17 mouse cellular contexts compared by ENCODE assay signal in the genomic region with DNA sequence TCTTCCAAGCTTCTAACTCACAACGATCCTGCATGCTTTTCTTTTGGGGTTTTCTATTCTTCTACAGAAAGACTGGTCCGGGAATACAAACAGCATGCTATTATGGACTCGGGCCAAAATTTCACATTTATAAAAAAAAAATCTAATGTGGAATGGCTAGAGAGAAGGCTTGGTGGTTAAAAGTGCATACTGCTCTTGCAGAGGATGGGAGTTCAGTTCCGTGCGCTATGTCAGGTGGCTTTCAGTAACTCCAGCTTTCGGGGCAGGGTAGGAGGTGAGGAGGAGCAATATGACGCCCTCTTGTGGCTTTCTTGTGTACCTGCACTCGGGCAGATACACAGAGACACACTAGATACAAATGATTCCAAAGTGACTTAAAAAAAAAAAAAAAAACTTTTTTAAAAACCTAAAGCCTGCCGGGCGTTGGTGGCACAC. TPM values are rescaled to one million over a fixed set of nuclear protein-coding genes. Genes with fewer than 3 reads are reported as not detected.
A peak's percentile ranks its signal among the peaks of the same experiment; 100 is the strongest.
DNase-seq lines count a peak whose midpoint lies in the region; ATAC-seq and TF ChIP-seq lines count a peak whose summit lies in the region.
"Had no signal": no experiment of that assay in that cellular context is flagged by ENCODE, and none has a peak within 500 bp of the region (broad histone marks: within the 10 kb centered on the region; RNA-seq: fewer than 3 reads in every experiment).

No protein-coding gene starts in this region.

- TF ChIP-seq EP300 in lung, postnatal 0 days (IDR thresholded peaks at IDR 0.05): no peak

- H3K9me3 ChIP-seq in lung, postnatal 0 days (ENCODE audit: low read length): no peaks in the 10 kb centered on the region
- H3K9me3 ChIP-seq in embryonic facial prominence, embryonic 14.5 days (ENCODE audit: control insufficient read depth, low read length): no peaks in the 10 kb centered on the region
- no peaks in the 10 kb centered on the region for H3K9me3 ChIP-seq in stomach, embryonic 16.5 days (replicated peaks; ENCODE audit: control insufficient read depth, low read length)
- no peaks in the 10 kb centered on the region for H3K9me3 ChIP-seq in neural tube, embryonic 15.5 days (replicated peaks)

- 45% methylated on average over 10 of the region's 10 CpGs for WGBS in lung, postnatal 0 days
- 36% methylated on average over 10 of the region's 10 CpGs for WGBS in embryonic facial prominence, embryonic 14.5 days
- 45% methylated on average over 10 of the region's 10 CpGs for whole genome bisulfite sequencing in stomach, embryonic 16.5 days
- WGBS in neural tube, embryonic 15.5 days: 58% methylated on average over 10 of the region's 10 CpGs

- DNase-seq in gastrocnemius, adult 2 months: no peak
- no peak for DNase-seq in gastrocnemius, adult 18-20 months (ENCODE audit: low spot score)
- DNase-seq in lung, postnatal 0 days (ENCODE audit: low spot score): no peak
- DNase-seq in lung, postnatal 14 days: no peak
- DNase-seq in embryonic facial prominence, embryonic 14.5 days (ENCODE audit: low spot score): peak; percentile 83
- no peak for DNase-seq in adrenal gland, postnatal 36 days
- DNase-seq: adrenal gland, postnatal 25 days; cerebellum, adult 11 months; heart, adult 2 months; kidney, adult 11 months; layer of hippocampus, adult 9-11 months; left cerebral cortex, postnatal 4 days; spleen, adult 18-20 months; thymus, postnatal 36 days had no signal

- ATAC-seq in lung, postnatal 0 days: no peak
- ATAC-seq in embryonic facial prominence, embryonic 14.5 days (ENCODE audit: low read depth): peak; percentile 80
- ATAC-seq in stomach, embryonic 16.5 days (ENCODE audit: insufficient read depth, low FRiP score): no peak
- ATAC-seq in neural tube, embryonic 15.5 days (ENCODE audit: low FRiP score): no peak; the same call in 1 of the 2 replicates

- no peak overlapping the region for H3K27ac ChIP-seq in gastrocnemius, adult 2 months
- no peak overlapping the region for H3K27ac ChIP-seq in lung, postnatal 0 days (ENCODE audit: low read length)
- H3K27ac ChIP-seq in embryonic facial prominence, embryonic 14.5 days (replicated peaks; ENCODE audit: low read depth, low read length): peak overlapping the region; percentile 83
- H3K27ac ChIP-seq in stomach, embryonic 16.5 days (ENCODE audit: low read length): no peak overlapping the region
- no peak overlapping the region for H3K27ac ChIP-seq in neural tube, embryonic 15.5 days (replicated peaks)
- H3K27ac ChIP-seq: heart, adult 2 months had no signal

- no peaks in the 10 kb centered on the region for H3K4me1 ChIP-seq in lung, postnatal 0 days (ENCODE audit: insufficient read depth, low read depth, low read length)
- H3K4me1 ChIP-seq in embryonic facial prominence, embryonic 14.5 days (ENCODE audit: control insufficient read depth, insufficient read depth, low read length): peaks cover 6% of the 10 kb centered on the region; the same call in 1 of the 2 replicates
- H3K4me1 ChIP-seq in stomach, embryonic 16.5 days (ENCODE audit: control insufficient read depth, insufficient read depth, low read length): 0 out of 2 replicates have a peak, but pooled peaks cover 3% of the 10 kb centered on the region
- H3K4me1 ChIP-seq in neural tube, embryonic 15.5 days: peaks cover 10% of the 10 kb centered on the region

- no peaks in the 10 kb centered on the region for H3K36me3 ChIP-seq in lung, postnatal 0 days (ENCODE audit: insufficient read depth, low read length)
- no peaks in the 10 kb centered on the region for H3K36me3 ChIP-seq in embryonic facial prominence, embryonic 14.5 days (ENCODE audit: control insufficient read depth, insufficient read depth, low read length)
- H3K36me3 ChIP-seq in stomach, embryonic 16.5 days (ENCODE audit: control insufficient read depth, insufficient read depth, low read length): no peaks in the 10 kb centered on the region
- no peaks in the 10 kb centered on the region for H3K36me3 ChIP-seq in neural tube, embryonic 15.5 days

- peak; percentile 36 for TF ChIP-seq CTCF in gastrocnemius, adult 2 months (IDR thresholded peaks at IDR 0.05)
- peak; percentile 36; the same call in 1 of the 2 replicates for TF ChIP-seq CTCF in lung, postnatal 0 days (IDR thresholded peaks at IDR 0.05)

- intact Hi-C loops in gastrocnemius, adult 2 months (cut with DNase I): no loop called here

- no peak overlapping the region for H3K4me3 ChIP-seq in gastrocnemius, adult 2 months
- no peak overlapping the region for H3K4me3 ChIP-seq in lung, postnatal 0 days (ENCODE audit: low read depth, low read length)
- H3K4me3 ChIP-seq in embryonic facial prominence, embryonic 14.5 days (ENCODE audit: low read depth, low read length): 0 out of 2 replicates have a peak overlapping the region, but pooled peaks have one; percentile 11
- H3K4me3 ChIP-seq in stomach, embryonic 16.5 days (replicated peaks; ENCODE audit: low read length): no peak overlapping the region
- no peak overlapping the region for H3K4me3 ChIP-seq in neural tube, embryonic 15.5 days (replicated peaks)
- H3K4me3 ChIP-seq: heart, adult 2 months had no signal

- H3K9ac ChIP-seq in lung, postnatal 0 days (replicated peaks; ENCODE audit: low read depth): no peak overlapping the region
- H3K9ac ChIP-seq in embryonic facial prominence, embryonic 14.5 days (ENCODE audit: low read depth, low read length): 0 out of 2 replicates have a peak overlapping the region, but pooled peaks have one; percentile 31
- H3K9ac ChIP-seq in stomach, embryonic 16.5 days (ENCODE audit: low read length): no peak overlapping the region
- H3K9ac ChIP-seq in neural tube, embryonic 15.5 days (replicated peaks): no peak overlapping the region

- no peaks in the 10 kb centered on the region for H3K27me3 ChIP-seq in lung, postnatal 0 days (replicated peaks; ENCODE audit: insufficient read depth, low read length)
- H3K27me3 ChIP-seq in embryonic facial prominence, embryonic 14.5 days (replicated peaks; ENCODE audit: control insufficient read depth, insufficient read depth, low read length): no peaks in the 10 kb centered on the region
- H3K27me3 ChIP-seq in stomach, embryonic 16.5 days (ENCODE audit: control insufficient read depth, insufficient read depth, low read length): no peaks in the 10 kb centered on the region
- no peaks in the 10 kb centered on the region for H3K27me3 ChIP-seq in neural tube, embryonic 15.5 days (replicated peaks)

- no peak overlapping the region for H3K4me2 ChIP-seq in lung, postnatal 0 days (replicated peaks; ENCODE audit: low read depth, low read length)
- H3K4me2 ChIP-seq in embryonic facial prominence, embryonic 14.5 days (ENCODE audit: low read depth, low read length): peak overlapping the region; percentile 31
- 0 out of 2 replicates have a peak overlapping the region, but pooled peaks have one; percentile 13 for H3K4me2 ChIP-seq in stomach, embryonic 16.5 days (ENCODE audit: low read depth, low read length)
- no peak overlapping the region for H3K4me2 ChIP-seq in neural tube, embryonic 15.5 days

RNA-seq across cellular contexts. Expression of gene Ift22, which starts 12.4 kb away (rescaled TPM):
- total RNA-seq in gastrocnemius, adult 2 months (2021): 1 to 10 TPM; 5.4 to 5.8 TPM
- 1 to 10 TPM; 4.4 to 5.3 TPM for total RNA-seq in gastrocnemius, adult 18-20 months (2021)
- 41.9 and 53.5 TPM in 2 replicates for polyA plus RNA-seq in lung, postnatal 0 days (2015; fragmentation: Nextera tagmentation; extraction: Ambion mirVana)
- 73.8 and 93.3 TPM in 2 replicates for polyA plus RNA-seq in embryonic facial prominence, embryonic 14.5 days (2014; fragmentation: Nextera tagmentation; extraction: Ambion mirVana)
- 54.1 and 57.3 TPM in 2 replicates for polyA plus RNA-seq in stomach, embryonic 16.5 days (2015; fragmentation: Nextera tagmentation; extraction: Ambion mirVana)
- total RNA-seq in adrenal gland, postnatal 36 days (2021): 10 to 100 TPM; 31.9 to 39.4 TPM
- 106 and 115 TPM in 2 replicates for polyA plus RNA-seq in neural tube, embryonic 15.5 days (2015; fragmentation: Nextera tagmentation; extraction: Ambion mirVana)

RNA-seq across cellular contexts. Expression of gene Col26a1, which starts 12.5 kb away (rescaled TPM):
- total RNA-seq in gastrocnemius, adult 2 months (2021): 1 to 10 TPM; 1.4 to 2.1 TPM
- under 1 TPM; 0.31 to 0.75 TPM for total RNA-seq in gastrocnemius, adult 18-20 months (2021)
- polyA plus RNA-seq in lung, postnatal 0 days (2015; fragmentation: Nextera tagmentation; extraction: Ambion mirVana): 1.6 and 2.2 TPM in 2 replicates
- polyA plus RNA-seq in embryonic facial prominence, embryonic 14.5 days (2014; fragmentation: Nextera tagmentation; extraction: Ambion mirVana): 92.5 and 125 TPM in 2 replicates
- 9.5 and 13.4 TPM in 2 replicates for polyA plus RNA-seq in stomach, embryonic 16.5 days (2015; fragmentation: Nextera tagmentation; extraction: Ambion mirVana)
- under 1 TPM; 0.26 to 0.43 TPM for total RNA-seq in adrenal gland, postnatal 36 days (2021)
- polyA plus RNA-seq in neural tube, embryonic 15.5 days (2015; fragmentation: Nextera tagmentation; extraction: Ambion mirVana): 35.4 and 45.5 TPM in 2 replicates
- total RNA-seq: megakaryocyte, adult 5-6 weeks had no signal

RNA-seq across cellular contexts. Expression of gene Fis1, which starts 57.5 kb away (rescaled TPM):
- total RNA-seq in gastrocnemius, adult 2 months (2021): 100 to 1,000 TPM; 179 to 181 TPM
- 100 to 1,000 TPM; 173 to 186 TPM for total RNA-seq in gastrocnemius, adult 18-20 months (2021)
- 318 and 358 TPM in 2 replicates for polyA plus RNA-seq in lung, postnatal 0 days (2015; fragmentation: Nextera tagmentation; extraction: Ambion mirVana)
- polyA plus RNA-seq in embryonic facial prominence, embryonic 14.5 days (2014; fragmentation: Nextera tagmentation; extraction: Ambion mirVana): 266 and 270 TPM in 2 replicates
- 214 and 239 TPM in 2 replicates for polyA plus RNA-seq in stomach, embryonic 16.5 days (2015; fragmentation: Nextera tagmentation; extraction: Ambion mirVana)
- total RNA-seq in adrenal gland, postnatal 36 days (2021): 100 to 1,000 TPM; 200 to 208 TPM
- 339 and 354 TPM in 2 replicates for polyA plus RNA-seq in neural tube, embryonic 15.5 days (2015; fragmentation: Nextera tagmentation; extraction: Ambion mirVana)

Comparison
In these comparisons a context has a peak if more than half of its experiments do, and no peak if none do; other contexts are left out.
1. H3K4me2 ChIP-seq: peak in embryonic facial prominence, embryonic 14.5 days (single experiment) and stomach, embryonic 16.5 days (single experiment); none in lung, postnatal 0 days (single experiment) and neural tube, embryonic 15.5 days (single experiment).